Mouse (Mus musculus): Measurements from ENCODE around the gene Tcf15.

DNA sequence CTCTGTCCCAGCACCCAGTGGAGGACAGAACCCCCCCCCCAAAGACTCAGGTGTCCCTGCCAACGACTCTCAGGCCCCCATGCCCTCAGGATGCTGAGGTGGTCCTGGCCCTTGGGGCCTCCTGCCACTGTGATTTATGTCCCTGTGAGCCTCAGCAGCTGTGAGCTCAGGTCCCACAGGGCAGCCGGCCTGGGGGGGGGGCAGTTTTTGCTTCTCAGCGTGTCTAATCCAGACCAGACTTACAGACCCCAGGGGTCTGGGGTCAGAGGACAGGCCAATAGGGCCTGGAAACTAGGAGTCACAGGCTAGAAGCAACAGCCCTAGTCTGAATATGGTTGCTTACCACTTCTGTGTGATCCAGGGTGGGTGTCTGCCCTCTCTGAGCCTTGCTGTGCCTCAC lies 10.0 kb downstream of the Tcf15 start:
- TF ChIP-seq EP300 (IDR thresholded peaks at IDR 0.05; ENCODE audit: low read depth) (no peak), CTCF (IDR thresholded peaks at IDR 0.05; ENCODE audit: low read depth) (no peak)

All from liver, postnatal 0 days (tissue).